Mouse (Mus musculus): ENCODE results near the gene Msrb1. TPM values are rescaled to one million over a fixed set of nuclear protein-coding genes. Genes with fewer than 3 reads are reported as not detected.

Msrb1 gene
- total and polyA plus RNA-seq, 2 experiments from 2014 or later, result 19.3 to 28.6 TPM

DNA sequence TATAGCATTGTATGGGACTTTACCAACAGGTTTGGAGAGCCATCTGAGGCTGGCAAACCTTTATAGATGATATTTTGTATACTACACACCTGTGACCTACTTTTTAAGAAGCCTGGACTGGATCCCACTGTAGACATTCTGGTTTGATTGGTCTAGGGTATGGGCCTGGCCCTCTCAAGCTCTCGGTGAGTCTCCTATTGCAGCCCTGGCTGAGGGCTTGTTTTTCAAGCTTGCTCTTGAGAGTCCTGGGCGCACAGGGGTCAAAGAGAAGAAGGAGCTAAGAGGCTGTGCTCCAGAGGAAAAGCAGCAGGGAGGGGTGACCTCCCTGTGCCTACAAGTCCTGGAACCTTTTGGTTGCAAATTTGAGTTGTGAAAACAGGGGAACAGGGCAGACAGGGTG is 40.6 kb downstream of the Msrb1 start:
- Histone ChIP-seq H3K27me3 (ENCODE audit: insufficient read depth, low read length) (no peaks in the 10 kb centered on the region), H3K4me1 (ENCODE audit: insufficient read depth) (no peaks in the 10 kb centered on the region), H3K9ac (no peak overlapping the region), H3K36me3 (ENCODE audit: insufficient read depth) (no peaks in the 10 kb centered on the region), H3K4me3 (ENCODE audit: low read depth, low read length) (no peak overlapping the region), H3K27ac (ENCODE audit: low read depth, low read length) (no peak overlapping the region), H3K9me3 (ENCODE audit: low read length) (no peaks in the 10 kb centered on the region), H3K4me2 (ENCODE audit: low read depth) (no peak overlapping the region)
- DNase-seq, result no peak
- 78% methylated on average over 2 of the region's 2 CpGs for WGBS
- no peak for ATAC-seq
- TF ChIP-seq CTCF (IDR thresholded peaks at IDR 0.05; ENCODE audit: low read depth), result no peak

DNA sequence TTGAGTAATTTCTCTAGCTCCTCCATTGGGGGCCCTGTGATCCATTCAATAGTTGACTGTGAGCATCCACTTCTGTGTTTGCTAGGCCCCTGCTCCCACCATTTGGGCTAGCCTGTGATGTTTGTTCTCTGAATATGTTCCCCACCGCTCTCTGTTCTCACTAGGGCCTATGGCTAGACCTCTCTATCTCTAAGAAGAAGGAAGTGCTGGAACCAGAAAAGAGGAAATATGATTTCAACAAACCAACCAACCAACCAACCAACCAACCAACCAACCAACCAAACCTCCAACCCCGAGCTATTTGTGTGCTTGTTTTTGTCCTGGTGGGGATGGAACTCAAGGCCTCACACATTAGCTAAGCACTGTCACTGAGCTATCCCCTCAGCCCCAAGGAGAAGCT is 44.4 kb downstream of the Msrb1 start:
- Histone ChIP-seq H3K27me3 (ENCODE audit: insufficient read depth, low read length) (no peaks in the 10 kb centered on the region), H3K9ac (no peak overlapping the region), H3K36me3 (ENCODE audit: insufficient read depth) (no peaks in the 10 kb centered on the region), H3K27ac (ENCODE audit: low read depth, low read length) (no peak overlapping the region), H3K4me2 (ENCODE audit: low read depth) (no peak overlapping the region), H3K4me1 (ENCODE audit: insufficient read depth) (no peaks in the 10 kb centered on the region), H3K4me3 (ENCODE audit: low read depth, low read length) (no peak overlapping the region), H3K9me3 (ENCODE audit: low read length) (no peaks in the 10 kb centered on the region)
- WGBS, result 93% methylated on average over 2 of the region's 2 CpGs
- TF ChIP-seq CTCF (IDR thresholded peaks at IDR 0.05; ENCODE audit: low read depth), result no peak
- ATAC-seq (no peak), DNase-seq (no peak)

GRCm38 (mm10) chr17:24792190-24792589 is 55.7 kb downstream of the Msrb1 start:
- Histone ChIP-seq H3K9ac (no peak overlapping the region), H3K27ac (ENCODE audit: low read depth, low read length) (no peak overlapping the region), H3K27me3 (ENCODE audit: insufficient read depth, low read length) (no peaks in the 10 kb centered on the region), H3K4me1 (ENCODE audit: insufficient read depth) (no peaks in the 10 kb centered on the region), H3K4me2 (ENCODE audit: low read depth) (no peak overlapping the region), H3K36me3 (ENCODE audit: insufficient read depth) (no peaks in the 10 kb centered on the region), H3K4me3 (ENCODE audit: low read depth, low read length) (no peak overlapping the region), H3K9me3 (ENCODE audit: low read length) (no peaks in the 10 kb centered on the region)
- WGBS, result 82% methylated on average over 8 of the region's 8 CpGs
- ATAC-seq, result no peak
- TF ChIP-seq CTCF (IDR thresholded peaks at IDR 0.05; ENCODE audit: low read depth), result no peak
- DNase-seq, result no peak

Other genes with a start within 250 kb of the Msrb1 start
- gene Caskin1, start 248.0 kb upstream of the Msrb1 start, total RNA-seq (2014; rRNA removed), result 90.0 and 113 TPM in 2 replicates
- 14.9 and 25.3 TPM in 2 replicates for gene Caskin1, start 248.0 kb upstream of the Msrb1 start, polyA plus RNA-seq (2015; fragmentation: Nextera tagmentation; extraction: Ambion mirVana)
- gene Traf7, start 208.7 kb upstream of the Msrb1 start, total RNA-seq (2014; rRNA removed), result 145 and 168 TPM in 2 replicates
- 81.4 and 82.0 TPM in 2 replicates for gene Traf7, start 208.7 kb upstream of the Msrb1 start, polyA plus RNA-seq (2015; fragmentation: Nextera tagmentation; extraction: Ambion mirVana)
- 5.0 and 7.1 TPM in 2 replicates for gene Rab26, start 202.4 kb upstream of the Msrb1 start, total RNA-seq (2014; rRNA removed)
- gene Rab26, start 202.4 kb upstream of the Msrb1 start, polyA plus RNA-seq (2015; fragmentation: Nextera tagmentation; extraction: Ambion mirVana), result 10.1 and 12.4 TPM in 2 replicates
- gene Pkd1, start 186.8 kb upstream of the Msrb1 start, total RNA-seq (2014; rRNA removed), result 48.9 and 58.8 TPM in 2 replicates
- gene Pkd1, start 186.8 kb upstream of the Msrb1 start, polyA plus RNA-seq (2015; fragmentation: Nextera tagmentation; extraction: Ambion mirVana), result 4.9 and 8.9 TPM in 2 replicates
- gene Tsc2, start 104.0 kb upstream of the Msrb1 start, total RNA-seq (2014; rRNA removed), result 81.2 and 92.6 TPM in 2 replicates
- 44.2 and 56.2 TPM in 2 replicates for gene Tsc2, start 104.0 kb upstream of the Msrb1 start, polyA plus RNA-seq (2015; fragmentation: Nextera tagmentation; extraction: Ambion mirVana)
- 10.1 and 10.2 TPM in 2 replicates for gene Nthl1, start 104.0 kb upstream of the Msrb1 start, total RNA-seq (2014; rRNA removed)
- 8.6 and 9.8 TPM in 2 replicates for gene Nthl1, start 104.0 kb upstream of the Msrb1 start, polyA plus RNA-seq (2015; fragmentation: Nextera tagmentation; extraction: Ambion mirVana)
- gene Slc9a3r2, start 86.3 kb upstream of the Msrb1 start, total RNA-seq (2014; rRNA removed), result 43.5 and 54.5 TPM in 2 replicates
- gene Slc9a3r2, start 86.3 kb upstream of the Msrb1 start, polyA plus RNA-seq (2015; fragmentation: Nextera tagmentation; extraction: Ambion mirVana), result 42.0 and 48.3 TPM in 2 replicates
- gene Npw, start 78.2 kb upstream of the Msrb1 start, total RNA-seq (2014; rRNA removed), result not detected in 2 replicates
- 0.64 and 0.96 TPM in 2 replicates for gene Npw, start 78.2 kb upstream of the Msrb1 start, polyA plus RNA-seq (2015; fragmentation: Nextera tagmentation; extraction: Ambion mirVana)
- gene Zfp598, start 67.0 kb upstream of the Msrb1 start, total RNA-seq (2014; rRNA removed), result 31.2 and 41.5 TPM in 2 replicates
- 14.6 and 15.0 TPM in 2 replicates for gene Zfp598, start 67.0 kb upstream of the Msrb1 start, polyA plus RNA-seq (2015; fragmentation: Nextera tagmentation; extraction: Ambion mirVana)
- 218 and 221 TPM in 2 replicates for gene Syngr3, start 46.7 kb upstream of the Msrb1 start, total RNA-seq (2014; rRNA removed)
- gene Syngr3, start 46.7 kb upstream of the Msrb1 start, polyA plus RNA-seq (2015; fragmentation: Nextera tagmentation; extraction: Ambion mirVana), result 255 and 290 TPM in 2 replicates
- 34.5 and 34.7 TPM in 2 replicates for gene Gfer, start 40.5 kb upstream of the Msrb1 start, total RNA-seq (2014; rRNA removed)
- 35.4 and 38.0 TPM in 2 replicates for gene Gfer, start 40.5 kb upstream of the Msrb1 start, polyA plus RNA-seq (2015; fragmentation: Nextera tagmentation; extraction: Ambion mirVana)
- 3.8 and 4.5 TPM in 2 replicates for gene Noxo1, start 40.4 kb upstream of the Msrb1 start, total RNA-seq (2014; rRNA removed)
- 1.4 and 2.5 TPM in 2 replicates for gene Noxo1, start 40.4 kb upstream of the Msrb1 start, polyA plus RNA-seq (2015; fragmentation: Nextera tagmentation; extraction: Ambion mirVana)
- 39.0 and 59.2 TPM in 2 replicates for gene Tbl3, start 29.0 kb upstream of the Msrb1 start, total RNA-seq (2014; rRNA removed)
- gene Tbl3, start 29.0 kb upstream of the Msrb1 start, polyA plus RNA-seq (2015; fragmentation: Nextera tagmentation; extraction: Ambion mirVana), result 45.7 and 48.0 TPM in 2 replicates
- gene Rnf151, start 18.6 kb upstream of the Msrb1 start, total RNA-seq (2014; rRNA removed), result 0.69 TPM in 1 of 2 replicates, not detected in the other
- gene Rnf151, start 18.6 kb upstream of the Msrb1 start, polyA plus RNA-seq (2015; fragmentation: Nextera tagmentation; extraction: Ambion mirVana), result not detected in 2 replicates
- 2,317 and 3,198 TPM in 2 replicates for gene Rps2, start 18.5 kb upstream of the Msrb1 start, total RNA-seq (2014; rRNA removed)
- 884 and 936 TPM in 2 replicates for gene Rps2, start 18.5 kb upstream of the Msrb1 start, polyA plus RNA-seq (2015; fragmentation: Nextera tagmentation; extraction: Ambion mirVana)
- gene Ndufb10, start 12.2 kb upstream of the Msrb1 start, total RNA-seq (2014; rRNA removed), result 151 and 199 TPM in 2 replicates
- 312 and 351 TPM in 2 replicates for gene Ndufb10, start 12.2 kb upstream of the Msrb1 start, polyA plus RNA-seq (2015; fragmentation: Nextera tagmentation; extraction: Ambion mirVana)
- gene Rpl3l, start 8.8 kb upstream of the Msrb1 start, total RNA-seq (2014; rRNA removed), result not detected in 2 replicates
- gene Rpl3l, start 8.8 kb upstream of the Msrb1 start, polyA plus RNA-seq (2015; fragmentation: Nextera tagmentation; extraction: Ambion mirVana), result 0.34 TPM in 1 of 2 replicates, not detected in the other
- 0.57 TPM in 1 of 2 replicates, not detected in the other for gene Hs3st6, start 16.3 kb downstream of the Msrb1 start, total RNA-seq (2014; rRNA removed)
- gene Hs3st6, start 16.3 kb downstream of the Msrb1 start, polyA plus RNA-seq (2015; fragmentation: Nextera tagmentation; extraction: Ambion mirVana), result 0.45 and 0.53 TPM in 2 replicates
- gene Meiob, start 67.6 kb downstream of the Msrb1 start, total RNA-seq (2014; rRNA removed), result not detected in 2 replicates
- 0.08 and 0.15 TPM in 2 replicates for gene Meiob, start 67.6 kb downstream of the Msrb1 start, polyA plus RNA-seq (2015; fragmentation: Nextera tagmentation; extraction: Ambion mirVana)
- gene Hagh, start 103.5 kb downstream of the Msrb1 start, total RNA-seq (2014; rRNA removed), result 62.0 and 62.8 TPM in 2 replicates
- 61.6 and 66.6 TPM in 2 replicates for gene Hagh, start 103.5 kb downstream of the Msrb1 start, polyA plus RNA-seq (2015; fragmentation: Nextera tagmentation; extraction: Ambion mirVana)
- 15.1 and 16.6 TPM in 2 replicates for gene Fahd1, start 113.7 kb downstream of the Msrb1 start, total RNA-seq (2014; rRNA removed)
- 13.5 and 15.6 TPM in 2 replicates for gene Fahd1, start 113.7 kb downstream of the Msrb1 start, polyA plus RNA-seq (2015; fragmentation: Nextera tagmentation; extraction: Ambion mirVana)
- gene Igfals, start 129.4 kb downstream of the Msrb1 start, total RNA-seq (2014; rRNA removed), result 0.48 TPM in 1 of 2 replicates, not detected in the other
- gene Igfals, start 129.4 kb downstream of the Msrb1 start, polyA plus RNA-seq (2015; fragmentation: Nextera tagmentation; extraction: Ambion mirVana), result 0.18 TPM in 1 of 2 replicates, not detected in the other
- 40.5 and 50.6 TPM in 2 replicates for gene Nubp2, start 149.7 kb downstream of the Msrb1 start, total RNA-seq (2014; rRNA removed)
- 67.3 and 80.1 TPM in 2 replicates for gene Nubp2, start 149.7 kb downstream of the Msrb1 start, polyA plus RNA-seq (2015; fragmentation: Nextera tagmentation; extraction: Ambion mirVana)
- gene Spsb3, start 150.0 kb downstream of the Msrb1 start, total RNA-seq (2014; rRNA removed), result 75.7 and 91.0 TPM in 2 replicates
- gene Spsb3, start 150.0 kb downstream of the Msrb1 start, polyA plus RNA-seq (2015; fragmentation: Nextera tagmentation; extraction: Ambion mirVana), result 89.8 and 97.8 TPM in 2 replicates
- gene Eme2, start 158.4 kb downstream of the Msrb1 start, total RNA-seq (2014; rRNA removed), result 35.6 and 36.6 TPM in 2 replicates
- 14.7 and 17.9 TPM in 2 replicates for gene Eme2, start 158.4 kb downstream of the Msrb1 start, polyA plus RNA-seq (2015; fragmentation: Nextera tagmentation; extraction: Ambion mirVana)
- 39.5 and 45.5 TPM in 2 replicates for gene Mrps34, start 158.5 kb downstream of the Msrb1 start, total RNA-seq (2014; rRNA removed)
- 128 and 138 TPM in 2 replicates for gene Mrps34, start 158.5 kb downstream of the Msrb1 start, polyA plus RNA-seq (2015; fragmentation: Nextera tagmentation; extraction: Ambion mirVana)
- 60.1 and 75.7 TPM in 2 replicates for gene Nme3, start 159.9 kb downstream of the Msrb1 start, total RNA-seq (2014; rRNA removed)
- 74.7 and 81.0 TPM in 2 replicates for gene Nme3, start 159.9 kb downstream of the Msrb1 start, polyA plus RNA-seq (2015; fragmentation: Nextera tagmentation; extraction: Ambion mirVana)
- gene Mapk8ip3, start 200.3 kb downstream of the Msrb1 start, total RNA-seq (2014; rRNA removed), result 128 and 151 TPM in 2 replicates
- gene Mapk8ip3, start 200.3 kb downstream of the Msrb1 start, polyA plus RNA-seq (2015; fragmentation: Nextera tagmentation; extraction: Ambion mirVana), result 50.3 and 65.1 TPM in 2 replicates
- 52.3 and 64.7 TPM in 2 replicates for gene Jpt2, start 224.0 kb downstream of the Msrb1 start, total RNA-seq (2014; rRNA removed)
- 46.2 and 58.4 TPM in 2 replicates for gene Jpt2, start 224.0 kb downstream of the Msrb1 start, polyA plus RNA-seq (2015; fragmentation: Nextera tagmentation; extraction: Ambion mirVana)

Measured in forebrain, postnatal 0 days (tissue).